Mouse (Mus musculus) inflammation-experienced regulatory T-cells, adult 6 months (primary cell): ENCODE measurements around the gene Shb. TPM values are rescaled to one million over a fixed set of nuclear protein-coding genes. Genes with fewer than 3 reads are reported as not detected.
"Not testable (repeated sequence)": the region's sequence is repeated elsewhere in the genome, so short reads cannot be mapped to it uniquely, and the experiment has no call there.

Experiments used
- ATAC-seq: one replicate; pipeline ENCODE4 v1.8.0; 2017
- polyA plus RNA-seq, 3 experiments: library from polyadenylated mRNA; unstranded; fragments of 100-300 nt; shearing (Covaris generic); gene quantifications; one replicate each; pipeline ENCODE4 v1.2.1; 2017

Gene Shb
- polyA plus RNA-seq, 3 experiments from 2014 or later: 0.23 TPM; not detected in 2

DNA sequence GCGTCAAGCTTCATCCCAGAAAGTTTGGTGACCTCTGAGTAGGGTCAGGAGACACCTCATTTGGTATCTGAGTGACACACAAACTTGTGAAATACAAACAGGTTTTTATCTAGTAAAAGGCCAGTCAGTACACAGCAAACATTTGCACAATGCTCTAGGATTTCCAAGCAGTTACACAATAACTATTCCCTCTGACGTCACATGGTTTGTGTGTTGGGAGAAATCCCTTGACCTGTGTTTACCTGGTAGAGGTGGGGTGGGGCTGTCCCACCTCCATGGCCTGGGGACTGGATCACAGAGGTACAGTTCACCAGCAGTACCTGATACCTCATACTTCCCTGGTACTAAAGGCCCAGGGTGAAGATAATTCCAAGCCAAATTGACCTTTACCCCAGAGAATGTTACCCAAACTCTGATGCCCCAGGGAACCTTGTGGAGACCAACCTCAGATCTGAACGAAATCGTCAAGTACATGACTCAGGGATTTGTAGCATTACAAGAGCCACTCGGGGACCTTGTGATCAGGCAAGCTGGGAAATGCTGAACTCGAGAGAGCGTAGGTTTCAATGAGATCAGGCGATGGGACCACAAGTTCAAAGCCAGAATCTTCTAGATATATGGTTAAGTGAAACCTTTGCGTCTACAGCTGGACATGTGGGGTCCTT, 118.5 kb downstream of the Shb start:
- ATAC-seq: no peak

DNA sequence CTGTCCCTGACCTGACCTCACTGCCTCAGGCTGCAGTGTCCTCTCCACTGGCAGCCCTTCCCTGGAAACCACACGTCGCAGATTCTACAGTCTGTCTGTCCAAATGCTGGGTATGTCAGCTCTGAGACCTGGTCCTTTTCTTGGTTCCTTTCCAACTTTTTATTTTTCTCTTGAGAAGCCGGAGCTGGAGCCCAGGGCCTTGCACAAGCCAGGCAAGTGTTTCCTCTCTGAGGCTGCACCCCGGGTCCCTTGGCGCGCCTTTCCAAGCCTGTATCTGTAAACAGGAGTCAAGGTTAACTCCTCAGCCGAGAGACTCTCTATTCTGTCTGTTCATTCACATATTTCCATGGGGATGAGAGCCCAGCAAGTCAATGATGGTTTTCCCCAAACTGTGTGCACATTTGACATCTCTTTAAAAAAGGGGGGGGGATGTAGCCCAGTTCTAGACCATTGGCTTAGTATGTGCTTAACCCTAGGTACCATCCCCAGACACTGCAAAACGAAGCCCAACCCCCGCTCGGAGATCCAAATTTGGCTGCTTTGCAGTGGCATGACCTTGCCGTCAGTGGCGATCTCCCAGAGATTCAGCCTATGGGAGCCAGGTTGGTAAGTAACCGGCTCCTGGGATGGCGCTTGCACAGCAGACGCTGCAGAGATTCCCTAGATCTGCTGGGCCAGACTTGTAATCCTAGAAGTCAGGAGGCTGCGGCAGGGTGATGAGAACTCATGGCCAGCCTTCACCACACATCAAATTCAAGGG, 119.7 kb downstream of the Shb start:
- ATAC-seq: no peak

DNA sequence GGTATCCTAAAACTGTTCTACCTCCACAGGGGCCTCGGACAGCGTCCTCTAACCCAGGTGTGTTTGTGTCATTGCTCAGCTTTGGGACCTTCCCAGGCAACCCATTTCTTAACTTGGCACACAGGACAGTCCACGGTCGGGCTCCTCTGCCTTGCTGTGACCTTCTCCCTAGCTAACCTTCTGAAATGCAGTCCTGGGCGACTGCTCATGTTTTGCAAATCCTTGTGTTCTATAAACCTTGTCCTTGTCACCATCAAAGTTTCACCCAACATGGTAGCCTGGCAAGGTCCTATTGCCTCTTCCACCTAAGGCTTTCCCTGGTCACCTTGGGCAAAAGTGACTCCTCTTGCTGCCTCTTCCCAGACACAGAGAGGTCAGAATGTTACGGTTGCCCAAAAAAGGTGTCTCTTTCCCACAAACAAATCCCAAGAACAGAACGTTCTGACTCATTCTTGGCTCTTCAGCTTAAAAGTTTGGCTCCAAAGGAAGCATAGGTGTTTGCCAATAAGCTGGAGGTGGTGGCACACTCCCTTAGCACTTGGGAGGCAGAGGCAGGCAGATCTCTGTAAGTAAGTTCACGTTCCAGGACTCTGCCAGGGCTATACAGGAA, 121.0 kb downstream of the Shb start:
- ATAC-seq: no peak

DNA sequence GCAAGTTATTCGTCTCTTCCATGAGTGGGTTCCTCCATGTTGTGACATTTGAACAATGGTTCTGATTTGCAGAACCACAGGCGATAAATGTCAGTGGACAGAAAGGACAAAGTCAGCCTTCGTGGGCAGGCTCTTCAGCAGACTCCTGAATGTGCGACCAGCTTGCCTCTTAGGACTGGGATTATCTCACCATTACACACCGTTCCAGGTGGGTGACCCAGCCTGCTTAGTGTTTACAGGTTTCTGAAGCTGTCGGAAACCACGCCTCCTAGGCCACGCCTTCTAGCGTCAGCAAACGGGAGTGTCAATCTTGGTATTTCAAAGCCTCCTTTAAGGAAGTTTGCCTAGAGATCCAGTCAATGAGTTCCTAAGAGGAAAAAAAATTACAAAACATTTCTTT, 123.0 kb downstream of the Shb start:
- ATAC-seq: peak; percentile 66

DNA sequence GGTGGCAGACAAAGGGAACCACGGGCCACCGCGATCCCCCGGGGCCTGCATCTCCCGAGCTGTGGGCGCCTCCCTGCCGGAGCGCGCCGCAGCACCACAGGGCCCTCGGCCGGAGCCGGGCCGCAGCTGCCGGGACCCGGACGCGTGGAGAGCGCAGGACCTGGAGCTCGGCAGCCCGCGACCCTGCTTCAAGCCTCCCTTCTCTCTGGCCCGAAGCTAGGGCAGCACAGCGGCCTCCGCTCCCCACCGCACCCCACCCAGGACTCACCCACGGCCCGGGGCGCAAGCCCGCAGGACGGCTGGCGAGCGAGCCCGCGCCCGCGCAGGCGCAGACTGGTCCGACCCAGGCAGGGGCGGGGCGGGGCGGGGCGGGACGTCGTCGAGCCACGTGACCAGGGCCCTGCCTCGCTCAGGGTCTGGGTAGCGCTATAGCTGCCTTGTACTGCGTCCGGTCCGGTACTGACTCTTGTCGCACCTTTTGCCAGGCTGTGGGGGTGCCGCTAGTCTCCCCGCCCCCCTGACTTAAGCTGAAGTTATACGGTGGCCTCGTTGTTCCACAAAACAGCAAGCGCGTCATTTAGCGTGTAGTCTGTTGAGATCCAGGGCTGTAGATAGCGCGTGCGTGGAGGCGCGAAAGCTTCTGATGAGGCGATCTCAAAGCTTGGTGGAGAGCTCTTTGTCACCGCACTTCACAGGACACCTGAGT, 123.7 kb downstream of the Shb start, which contains the start of gene Slc25a51:
Gene Slc25a51 (minus strand): TSS at position 340 of the 706 bp plus-strand sequence.
- ATAC-seq: peak; percentile 88

DNA sequence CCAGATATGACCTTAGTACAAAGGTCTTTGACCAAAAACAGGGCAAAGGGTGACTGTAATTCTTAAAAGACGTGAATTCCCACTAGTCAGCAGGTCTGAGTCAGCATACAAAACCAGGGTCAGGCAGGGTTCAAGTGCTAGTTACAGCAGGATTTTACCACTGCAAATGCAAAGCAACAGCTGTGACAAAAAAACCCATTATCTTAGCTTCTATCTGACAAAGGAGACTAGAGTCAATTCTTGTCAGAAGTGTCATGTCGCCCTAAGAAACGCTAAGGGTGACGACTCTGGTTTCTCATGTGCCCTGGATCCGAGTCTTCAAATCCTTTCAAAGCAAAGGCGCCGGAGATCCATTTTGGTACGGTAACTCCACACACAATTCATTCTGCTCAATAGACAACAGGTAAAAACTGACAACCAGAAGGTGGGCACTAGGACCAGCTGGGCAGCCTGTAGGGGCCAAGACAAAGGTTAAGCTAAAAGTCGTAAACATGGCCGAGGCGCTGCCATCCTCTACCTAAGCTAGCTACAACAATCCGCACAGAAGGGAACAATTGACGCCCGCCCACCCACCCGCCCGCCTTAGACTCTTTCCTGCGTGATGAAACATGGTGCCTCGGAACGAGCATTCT, 124.5 kb downstream of the Shb start:
- ATAC-seq: peak; percentile 2

DNA sequence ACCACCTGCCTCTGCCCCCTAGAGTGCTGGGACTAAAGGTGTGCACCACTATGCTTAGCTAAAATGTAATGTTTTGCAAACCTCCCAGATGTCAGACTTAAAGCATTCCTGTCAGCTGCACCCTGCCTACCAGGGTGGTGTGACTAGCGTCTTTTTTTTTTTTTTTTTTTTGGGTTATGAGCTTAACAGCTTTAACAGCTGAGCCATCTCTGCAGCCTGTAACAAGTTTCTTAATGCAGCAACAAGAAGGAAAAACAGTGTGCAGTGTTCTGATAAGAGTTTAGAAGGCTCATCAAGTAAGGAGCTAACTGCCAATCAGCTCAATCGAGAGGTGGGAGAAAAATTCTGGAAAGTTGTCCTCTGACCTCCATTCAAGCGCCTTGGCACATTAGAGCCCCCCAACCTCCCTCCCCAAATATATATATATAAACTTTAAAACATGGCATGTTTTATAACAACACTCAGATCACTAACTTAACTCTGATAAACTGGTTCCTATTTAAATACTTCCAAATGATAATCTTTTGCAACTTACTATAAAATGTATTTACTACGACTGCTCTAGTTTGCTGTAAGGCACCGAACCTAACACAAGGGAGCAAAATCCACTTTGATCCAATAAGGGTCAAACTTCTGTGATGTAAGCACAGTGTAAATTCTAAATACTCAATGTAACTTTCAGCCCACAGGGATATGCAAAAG, 125.1 kb downstream of the Shb start:
- no peak for ATAC-seq

DNA sequence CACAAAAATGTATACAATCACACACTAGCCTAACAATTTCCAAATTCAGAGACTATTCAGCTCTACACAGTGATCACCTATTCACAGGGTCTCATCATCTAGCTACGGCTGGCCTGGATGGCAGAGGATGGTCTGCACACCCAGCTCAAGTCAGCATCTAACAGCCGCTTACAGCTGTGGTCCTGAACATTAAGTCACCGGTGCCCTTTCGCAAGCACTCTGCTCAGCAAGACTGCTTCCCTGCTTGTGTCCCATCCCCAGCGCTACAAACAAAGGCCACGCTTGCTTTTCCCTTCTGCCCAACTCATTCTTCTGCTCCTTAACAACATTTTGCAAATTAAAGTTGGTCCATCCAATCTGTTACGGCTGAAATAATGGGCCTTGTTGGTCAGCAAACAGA, 125.9 kb downstream of the Shb start:
- ATAC-seq: no peak

DNA sequence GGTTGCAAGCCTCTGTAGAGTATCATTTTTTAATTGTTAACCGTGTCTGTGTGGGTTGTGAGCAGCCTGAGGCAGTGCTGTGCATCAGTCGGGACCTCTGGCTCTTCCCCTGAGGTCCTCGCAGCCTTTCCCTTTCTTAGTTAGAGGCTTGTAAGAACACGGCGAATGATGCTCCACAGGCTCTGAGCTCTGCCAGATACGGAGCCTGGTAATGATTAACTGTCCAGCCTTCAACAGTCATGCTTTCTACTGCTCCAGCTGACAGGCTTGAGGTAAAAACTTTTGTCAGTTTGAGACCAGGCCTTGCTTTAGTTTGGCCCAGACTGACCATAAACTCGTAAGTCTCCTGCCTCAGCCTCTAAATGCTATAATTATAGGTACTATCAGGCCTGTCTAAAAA, 127.0 kb downstream of the Shb start:
- no peak for ATAC-seq

DNA sequence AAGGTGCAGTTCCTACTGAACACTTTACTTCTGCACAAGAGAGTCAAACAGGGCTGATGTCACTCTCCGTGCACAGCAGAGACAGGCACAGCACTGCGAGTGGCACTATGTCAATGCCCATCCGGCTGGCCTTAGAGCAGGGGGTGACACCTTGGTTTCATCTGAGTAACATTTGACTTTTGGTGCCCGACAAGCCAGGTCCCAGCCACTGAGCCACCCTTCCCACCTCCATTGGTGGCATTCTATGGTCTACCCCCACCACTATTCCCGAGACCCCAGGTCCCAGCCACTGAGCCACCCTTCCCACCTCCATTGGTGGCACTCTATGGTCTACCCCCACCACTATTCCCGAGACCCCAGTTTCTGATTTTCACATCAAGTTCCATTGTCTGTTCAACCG, 128.2 kb downstream of the Shb start:
- ATAC-seq: no peak

DNA sequence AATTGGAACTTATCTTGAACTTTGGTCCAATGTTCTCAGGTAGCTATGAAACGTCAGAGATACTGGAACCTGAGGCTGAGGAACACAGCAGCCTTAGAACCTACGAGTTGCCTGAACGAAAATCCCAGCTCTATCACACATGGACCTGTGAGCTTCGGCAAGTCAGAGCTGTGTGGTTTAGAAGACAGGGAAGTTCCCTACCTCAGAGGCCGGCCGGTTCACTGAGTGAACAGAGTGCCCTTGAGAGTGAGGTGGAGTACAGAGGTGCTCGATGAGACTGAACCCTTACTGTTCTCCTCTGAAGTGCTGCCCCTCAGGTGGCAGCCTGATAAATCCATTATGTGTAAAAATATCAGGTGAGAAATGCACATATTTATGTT, 128.8 kb downstream of the Shb start:
- no peak for ATAC-seq

DNA sequence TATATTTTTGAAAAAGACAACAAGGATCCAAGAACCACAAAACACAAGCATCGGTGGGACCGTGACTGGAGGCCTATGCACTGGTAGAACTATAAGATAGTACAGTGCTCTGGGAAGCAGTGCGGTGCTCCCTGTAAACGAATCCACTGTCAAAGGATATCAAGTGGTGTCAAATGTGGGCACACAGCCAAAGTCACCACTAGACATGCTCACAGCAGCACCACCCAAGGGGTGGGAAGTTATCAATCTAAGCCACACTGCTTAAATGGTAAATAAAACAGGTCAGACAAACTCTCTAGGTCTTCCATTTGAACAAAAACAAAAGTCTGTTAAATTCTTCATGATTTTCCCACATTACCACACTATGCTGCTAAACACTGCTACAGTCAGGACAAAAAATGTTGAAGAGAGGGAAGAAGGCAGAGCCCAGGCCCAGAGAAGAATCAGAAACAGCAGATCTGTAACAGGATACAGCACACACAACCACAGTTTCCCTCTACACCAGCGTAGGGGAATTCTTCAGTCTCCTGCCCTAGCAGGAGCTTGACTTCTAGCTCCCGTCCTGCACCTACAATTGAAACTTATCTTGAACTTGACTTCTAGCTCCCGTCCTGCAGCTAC, 129.3 kb downstream of the Shb start:
- ATAC-seq: peak; percentile 49

DNA sequence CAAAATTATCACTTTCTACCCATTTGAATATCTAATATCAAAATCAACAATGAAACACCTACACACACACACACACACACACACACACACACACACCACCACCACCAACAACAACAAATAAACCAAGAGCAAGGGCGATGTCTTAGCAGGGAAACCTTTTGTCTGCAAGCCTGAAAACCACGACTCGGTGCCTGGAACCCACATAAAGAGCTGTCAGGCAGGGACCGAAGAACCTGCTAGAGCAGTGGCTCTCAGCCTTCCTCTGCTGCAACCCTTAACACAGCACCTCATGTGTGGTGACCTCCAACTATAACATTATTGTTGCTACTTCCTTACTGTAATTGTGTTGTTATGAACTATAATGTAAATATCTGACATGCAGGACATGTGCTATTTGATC, 130.0 kb downstream of the Shb start:
- ATAC-seq: no peak

DNA sequence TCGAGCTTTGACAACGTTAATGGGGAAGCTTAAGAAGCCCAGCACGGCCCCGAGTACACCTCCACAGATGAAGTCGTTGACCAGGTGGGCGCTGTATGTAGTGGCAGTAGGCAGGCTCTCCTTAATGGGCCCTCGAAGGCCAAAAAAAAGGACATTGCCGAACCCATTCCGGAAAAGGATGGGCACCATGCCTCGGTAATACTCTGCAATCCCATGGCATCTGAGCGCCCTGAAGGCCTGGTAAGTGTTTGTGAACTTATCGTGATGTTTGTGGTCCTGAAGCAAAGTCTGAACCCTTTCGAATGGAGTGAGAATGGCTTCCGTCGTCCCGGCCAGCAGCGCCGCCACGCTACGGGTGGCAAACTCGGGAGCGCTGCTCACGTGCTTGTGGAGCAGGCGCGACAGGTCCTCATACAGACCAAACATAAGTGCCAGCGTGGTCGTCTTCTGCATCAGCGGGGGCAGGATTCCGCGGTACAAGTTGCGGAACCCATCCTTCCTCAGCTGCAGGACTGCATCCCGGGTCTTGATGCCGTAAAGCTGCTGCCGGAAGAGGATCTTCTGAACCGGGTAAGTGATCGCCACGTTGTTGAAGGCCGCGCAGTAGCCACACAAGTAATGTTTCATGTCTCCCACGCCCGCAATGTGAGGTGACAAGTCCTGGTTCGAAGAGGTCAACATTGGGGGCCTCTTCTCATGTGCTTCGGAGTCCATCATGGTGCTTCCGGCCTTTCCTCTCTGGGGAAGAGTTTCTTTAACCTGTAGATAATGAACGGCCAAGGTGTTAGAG, 132.7 kb downstream of the Shb start:
- ATAC-seq: no peak

DNA sequence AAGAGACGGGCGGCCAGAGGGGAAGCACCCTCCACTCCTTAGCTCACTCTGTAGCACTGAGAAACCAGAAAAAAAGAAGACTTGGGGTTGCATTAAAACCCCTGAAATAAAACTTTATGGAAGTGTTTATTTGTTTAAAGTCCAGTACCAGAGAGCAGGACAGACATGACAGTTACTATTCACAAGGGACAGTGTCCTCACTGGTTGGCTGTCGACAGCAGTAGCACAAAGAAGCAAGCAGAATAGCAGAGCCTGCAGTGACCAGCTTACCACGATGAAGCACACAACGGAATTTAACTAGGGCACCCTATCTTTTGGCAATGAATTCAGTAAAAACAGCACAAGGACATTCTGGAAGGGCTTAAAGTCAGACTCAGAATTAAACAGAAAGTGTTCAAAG, 134.0 kb downstream of the Shb start:
- not testable (repeated sequence) for ATAC-seq

DNA sequence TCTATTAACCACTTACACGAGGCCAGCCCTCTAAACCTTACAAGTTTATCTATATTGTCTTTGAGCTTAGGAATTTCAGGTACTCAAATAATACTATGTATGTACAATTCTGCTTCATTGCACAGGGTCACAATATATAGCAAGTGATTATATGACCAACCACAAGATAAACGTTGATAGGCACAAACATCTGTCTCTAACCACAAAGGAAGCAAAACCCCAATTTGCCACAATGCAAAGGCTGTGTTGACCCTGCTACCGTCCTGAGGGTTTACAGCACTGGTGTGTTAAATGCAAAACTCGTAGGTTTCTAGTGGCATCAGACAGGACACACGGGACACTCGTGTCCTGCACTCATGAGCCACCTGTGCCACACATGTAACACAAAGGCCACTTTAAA, 136.1 kb downstream of the Shb start:
- ATAC-seq: not testable (repeated sequence)

DNA sequence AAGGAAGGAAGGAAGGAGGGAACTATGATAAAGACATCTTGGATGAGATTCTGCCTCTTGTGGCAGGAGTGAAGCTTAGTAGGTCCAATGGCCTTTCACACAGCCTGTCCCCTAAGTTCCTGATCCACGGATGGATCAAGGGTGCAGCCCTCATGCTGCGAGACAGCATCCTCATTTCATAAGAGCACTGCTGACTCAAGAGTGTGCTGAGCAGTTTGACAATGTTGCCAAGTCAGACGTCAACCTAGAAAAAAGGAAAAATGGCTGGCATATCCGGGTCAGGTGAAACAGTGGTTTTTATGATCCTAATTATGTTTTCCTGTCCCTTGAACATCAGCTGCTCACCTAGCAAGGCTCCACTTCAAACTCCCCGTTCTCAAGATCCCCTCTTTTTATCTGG, 138.6 kb downstream of the Shb start:
- ATAC-seq: no peak

DNA sequence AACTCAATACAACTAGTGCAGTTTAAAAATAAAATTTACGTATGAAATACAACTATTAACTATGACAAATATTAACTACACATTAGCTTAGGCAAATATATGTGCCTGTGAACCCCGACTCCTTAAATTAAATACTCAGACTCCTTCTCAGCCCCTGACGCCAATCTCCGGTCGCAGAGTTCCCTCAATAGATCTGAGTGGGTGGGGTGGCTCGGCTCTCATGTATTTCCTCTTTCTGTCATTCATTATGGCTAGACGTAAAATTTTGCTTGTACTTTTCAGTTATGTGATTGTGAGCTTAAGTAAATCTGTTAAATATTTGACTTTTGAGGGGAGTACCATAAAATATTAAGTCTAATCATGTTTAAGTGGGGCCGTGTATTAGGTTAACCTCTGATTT, 139.3 kb downstream of the Shb start:
- ATAC-seq: no peak

DNA sequence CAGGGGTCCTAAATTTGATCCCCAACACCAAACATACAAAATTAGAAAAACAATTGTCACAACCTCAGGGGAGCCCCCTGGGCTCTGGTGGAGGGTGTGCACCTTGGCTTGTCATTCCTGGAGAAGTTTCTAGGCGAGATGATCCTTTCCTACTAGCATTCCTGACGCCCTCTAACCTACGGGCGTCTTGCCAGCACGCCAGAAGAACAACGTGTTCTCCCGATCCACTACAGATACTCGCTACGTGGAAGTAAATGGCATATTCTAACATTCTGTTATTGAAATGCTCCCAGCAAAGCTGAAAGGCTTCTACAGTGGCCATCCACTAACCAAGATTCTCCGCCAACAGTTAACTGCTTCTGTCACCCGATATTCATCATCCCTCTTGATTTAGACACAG, 139.7 kb downstream of the Shb start:
- no peak for ATAC-seq

DNA sequence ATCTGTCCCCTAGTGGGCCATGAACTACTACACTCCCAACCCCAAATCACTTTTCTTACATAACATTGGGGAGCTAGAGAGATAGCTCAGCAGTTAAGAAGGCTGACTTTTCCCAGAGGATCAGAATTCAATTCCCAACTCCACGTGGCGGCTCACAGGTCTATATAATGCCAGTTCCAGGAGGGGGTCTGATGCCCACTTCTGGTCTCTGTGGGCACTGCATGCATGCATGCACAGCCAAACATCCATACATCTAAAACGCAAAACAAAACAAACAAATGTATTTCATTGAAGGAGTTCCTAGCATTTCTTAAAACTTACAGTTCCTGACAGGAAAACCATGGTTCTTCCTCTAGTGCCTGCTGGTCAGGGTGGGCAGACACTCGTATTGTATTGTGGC, 140.2 kb downstream of the Shb start:
- no peak for ATAC-seq

DNA sequence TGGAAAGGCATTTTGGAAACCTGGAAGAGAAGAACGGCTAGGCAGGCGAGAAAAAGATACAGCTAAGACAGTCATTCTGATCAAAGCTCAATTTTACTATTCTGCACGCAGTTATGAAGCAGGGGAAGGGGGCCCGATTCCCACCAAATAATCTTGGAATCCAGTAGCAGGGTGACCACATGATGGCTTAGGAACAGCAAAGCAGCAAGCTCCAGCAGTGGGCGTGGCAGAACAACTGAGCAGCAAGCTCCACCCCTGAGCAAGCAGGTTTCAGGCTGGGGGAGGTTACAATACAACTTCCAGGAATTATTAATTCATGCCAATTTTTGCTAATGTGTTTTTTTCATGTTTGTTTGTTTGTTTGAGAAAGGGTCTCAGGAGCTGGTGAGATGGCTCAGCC, 145.0 kb downstream of the Shb start:
- not testable (repeated sequence) for ATAC-seq
